Mouse (Mus musculus): ENCODE data around the gene D130052B06Rik.

- TF ChIP-seq POLR2A (IDR thresholded peaks at IDR 0.05; ENCODE audit: insufficient read length, low read depth): no peak
- no peak for TF ChIP-seq MAX (IDR thresholded peaks at IDR 0.05; ENCODE audit: low read depth)
- TF ChIP-seq REST (IDR thresholded peaks at IDR 0.05; ENCODE audit: insufficient read depth, insufficient read length): no peak
- TF ChIP-seq TCF12 (IDR thresholded peaks at IDR 0.05; ENCODE audit: insufficient read depth, poor library complexity, severe bottlenecking): no peak
These were observed 48.1 kb upstream of the D130052B06Rik start for GRCm38 (mm10) chr11:33550861-33551560.
